Mouse (Mus musculus) kidney, embryonic 15.5 days (tissue): ENCODE results near the gene Miga2. TPM values are rescaled to one million over a fixed set of nuclear protein-coding genes. Genes with fewer than 3 reads are reported as not detected.

Experiments
- ATAC-seq: fragments of 200-750 bp; cut with Nextera tagmentation; replicated peaks from 2 replicates; pipeline ENCODE4 v1.8.0; 2017; ENCODE audit warnings: moderate TSS enrichment; ENCODE audit not compliant: low FRiP score
- H3K27ac ChIP-seq: fragments of 300-500 bp; sonication (generic); 2 replicates; pipeline ENCODE4 v1.5.1; 2015; ENCODE audit warnings: mild to moderate bottlenecking, inconsistent platforms
- H3K27me3 ChIP-seq: fragments of 300-500 bp; sonication (generic); 2 replicates; pipeline ENCODE4 v1.6.1; 2015; ENCODE audit warnings: inconsistent platforms
- H3K36me3 ChIP-seq: fragments of 300-500 bp; sonication (generic); 2 replicates; pipeline ENCODE4 v1.6.1; 2015; ENCODE audit warnings: inconsistent platforms
- H3K4me1 ChIP-seq: fragments of 300-500 bp; sonication (generic); 2 replicates; pipeline ENCODE4 v1.6.1; 2015; ENCODE audit warnings: inconsistent platforms
- H3K4me2 ChIP-seq: fragments of 300-500 bp; sonication (generic); 2 replicates; pipeline ENCODE4 v1.6.1; 2015; ENCODE audit warnings: moderate library complexity, mild to moderate bottlenecking, inconsistent platforms
- H3K4me3 ChIP-seq: fragments of 300-500 bp; sonication (generic); replicated peaks from 2 replicates; pipeline ENCODE4 v1.5.1; 2015; ENCODE audit warnings: mild to moderate bottlenecking, inconsistent platforms
- H3K9ac ChIP-seq: fragments of 300-500 bp; sonication (generic); 2 replicates; pipeline ENCODE4 v1.6.1; 2015; ENCODE audit warnings: mild to moderate bottlenecking, inconsistent platforms
- H3K9me3 ChIP-seq: fragments of 300-500 bp; sonication (generic); replicated peaks from 2 replicates; pipeline ENCODE4 v1.6.1; 2016; ENCODE audit warnings: inconsistent platforms
- WGBS: fragments of 180-500 bp; shearing (Covaris S2); methylation state at CpG from one replicate; pipeline ENCODE4 v1.1.7; 2015; ENCODE audit warnings: mixed read lengths; 5-methylcytosine and 5-hydroxymethylcytosine counted together
- polyA plus RNA-seq: library from polyadenylated mRNA; unstranded; fragments of >200 nt; fragmentation: Nextera tagmentation; extraction: Ambion mirVana; gene quantifications from 2 replicates; pipeline ENCODE4 v1.2.1, GENCODE M21; 2015

Gene Miga2
- polyA plus RNA-seq, 1 experiment from 2014 or later: 28.8 TPM

DNA sequence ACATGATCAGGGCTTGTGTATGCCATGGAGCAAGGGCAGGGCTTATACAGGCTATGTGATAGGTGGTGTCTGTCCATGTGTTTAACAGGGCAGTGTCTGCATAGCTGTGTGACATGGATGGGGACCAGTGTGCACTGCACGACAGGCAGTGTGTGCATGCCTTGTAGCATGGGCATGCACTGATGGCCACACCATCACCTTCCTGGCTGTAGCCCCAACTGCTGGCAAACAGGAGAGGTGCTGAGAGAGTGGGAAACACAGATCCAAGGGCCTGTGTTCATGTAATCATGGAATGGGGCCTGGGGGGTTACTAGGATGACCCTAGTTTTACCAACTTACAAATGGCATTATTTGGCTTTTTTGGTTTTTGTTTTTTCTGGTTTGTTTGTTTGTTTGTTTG lies 39.8 kb downstream of the Miga2 start:
- ATAC-seq: no peak
- no peaks in the 10 kb centered on the region for H3K27me3 ChIP-seq
- H3K4me2 ChIP-seq: no peak overlapping the region

DNA sequence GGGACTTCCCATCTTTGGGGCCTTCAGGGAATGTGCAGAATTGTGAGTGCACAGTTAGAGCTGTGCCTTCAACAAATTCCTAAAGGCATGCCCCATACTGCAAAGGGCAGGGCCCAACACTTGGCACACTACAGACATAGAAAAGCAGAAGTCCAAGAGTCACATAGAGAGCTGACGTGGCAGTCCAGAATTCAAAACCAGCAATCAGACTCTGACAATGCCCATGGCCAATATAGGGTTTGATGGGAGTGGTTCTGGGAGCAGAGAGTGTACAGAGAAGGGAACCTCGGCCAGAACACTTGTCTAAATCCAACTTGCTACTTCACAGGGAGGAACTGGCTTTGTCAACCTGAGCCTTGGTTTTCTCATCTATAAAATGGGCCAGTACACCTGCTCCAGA lies 43.2 kb downstream of the Miga2 start:
- Histone ChIP-seq H3K9me3 (no peaks in the 10 kb centered on the region), H3K9ac (no peak overlapping the region), H3K27me3 (no peaks in the 10 kb centered on the region), H3K36me3 (peaks cover 78% of the 10 kb centered on the region), H3K4me1 (no peaks in the 10 kb centered on the region), H3K4me2 (no peak overlapping the region), H3K27ac (no peak overlapping the region), H3K4me3 (no peak overlapping the region)
- ATAC-seq: no peak
- 90% methylated on average over 2 of the region's 2 CpGs for WGBS

More for the DNA sequence above, 39.8 kb downstream of the Miga2 start:
- H3K9me3 ChIP-seq: no peaks in the 10 kb centered on the region
- no peak overlapping the region for H3K4me3 ChIP-seq
- no peak overlapping the region for H3K27ac ChIP-seq
- no peaks in the 10 kb centered on the region for H3K4me1 ChIP-seq
- peaks cover 92% of the 10 kb centered on the region for H3K36me3 ChIP-seq
- H3K9ac ChIP-seq: no peak overlapping the region
- WGBS: 67% methylated on average over 1 of the region's 1 CpGs

DNA sequence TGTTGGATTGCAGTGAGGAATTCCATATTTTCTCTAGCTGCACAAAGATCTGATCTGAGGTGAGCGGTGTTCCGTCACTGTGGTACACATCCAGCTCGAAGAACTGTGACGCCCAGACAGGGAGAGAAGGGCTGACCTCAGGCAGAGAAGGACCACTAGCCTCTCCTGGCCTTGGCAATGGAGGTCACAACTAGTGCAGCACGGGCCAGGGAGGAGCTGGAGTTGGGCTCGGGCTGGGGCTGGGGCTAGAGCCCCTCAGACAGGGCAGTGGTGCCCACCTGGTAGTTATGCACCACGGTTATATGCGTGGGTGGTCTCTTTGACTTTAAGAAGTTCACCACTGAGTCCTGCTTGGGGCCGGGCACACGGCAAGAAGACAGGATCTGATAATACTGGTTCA lies 43.7 kb downstream of the Miga2 start:
- Histone ChIP-seq H3K36me3 (peaks cover 80% of the 10 kb centered on the region), H3K4me1 (no peaks in the 10 kb centered on the region), H3K4me2 (no peak overlapping the region), H3K9ac (no peak overlapping the region), H3K27ac (no peak overlapping the region), H3K9me3 (no peaks in the 10 kb centered on the region), H3K4me3 (no peak overlapping the region), H3K27me3 (no peaks in the 10 kb centered on the region)
- ATAC-seq: no peak
- 91% methylated on average over 10 of the region's 10 CpGs for WGBS

DNA sequence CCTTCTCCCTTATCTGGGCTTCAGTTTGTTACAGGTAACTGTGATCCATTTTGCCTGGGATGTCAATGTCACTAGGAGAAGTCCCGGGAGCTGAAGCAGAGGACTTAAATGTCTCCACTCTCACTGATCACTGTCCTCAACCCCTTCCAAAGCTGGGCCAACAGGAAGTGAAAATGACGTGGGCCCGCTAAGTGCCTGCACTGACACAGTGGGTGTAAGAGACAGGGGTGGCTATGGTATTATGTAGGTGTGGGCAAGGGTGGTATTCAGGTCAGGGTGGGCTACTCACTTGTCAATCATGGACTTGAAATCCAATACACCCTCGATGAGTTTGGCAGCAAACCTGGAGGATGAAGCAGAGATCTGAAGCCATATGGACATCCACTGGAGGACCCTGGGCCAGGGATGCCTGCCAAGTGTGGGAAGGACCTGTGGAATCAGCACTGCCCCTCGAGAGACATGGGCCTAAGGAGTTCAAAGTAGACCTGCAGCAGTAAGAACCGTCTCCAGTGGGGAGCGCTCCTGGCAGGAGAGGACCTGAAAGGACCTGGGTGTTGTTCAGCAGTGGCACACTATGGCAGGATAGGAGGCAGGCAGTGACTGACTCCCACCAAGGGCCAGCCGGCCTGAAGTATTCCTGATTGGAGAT lies 44.5 kb downstream of the Miga2 start:
- peaks cover 76% of the 10 kb centered on the region for H3K36me3 ChIP-seq
- no peak for ATAC-seq
- whole genome bisulfite sequencing: 82% methylated on average over 8 of the region's 8 CpGs
- no peak overlapping the region for H3K9ac ChIP-seq
- H3K4me2 ChIP-seq: no peak overlapping the region
- no peaks in the 10 kb centered on the region for H3K27me3 ChIP-seq
- H3K4me1 ChIP-seq: peaks cover under 1% of the 10 kb centered on the region; the same call in 1 of the 2 replicates
- H3K27ac ChIP-seq: no peak overlapping the region
- H3K9me3 ChIP-seq: no peaks in the 10 kb centered on the region
- H3K4me3 ChIP-seq: no peak overlapping the region

DNA sequence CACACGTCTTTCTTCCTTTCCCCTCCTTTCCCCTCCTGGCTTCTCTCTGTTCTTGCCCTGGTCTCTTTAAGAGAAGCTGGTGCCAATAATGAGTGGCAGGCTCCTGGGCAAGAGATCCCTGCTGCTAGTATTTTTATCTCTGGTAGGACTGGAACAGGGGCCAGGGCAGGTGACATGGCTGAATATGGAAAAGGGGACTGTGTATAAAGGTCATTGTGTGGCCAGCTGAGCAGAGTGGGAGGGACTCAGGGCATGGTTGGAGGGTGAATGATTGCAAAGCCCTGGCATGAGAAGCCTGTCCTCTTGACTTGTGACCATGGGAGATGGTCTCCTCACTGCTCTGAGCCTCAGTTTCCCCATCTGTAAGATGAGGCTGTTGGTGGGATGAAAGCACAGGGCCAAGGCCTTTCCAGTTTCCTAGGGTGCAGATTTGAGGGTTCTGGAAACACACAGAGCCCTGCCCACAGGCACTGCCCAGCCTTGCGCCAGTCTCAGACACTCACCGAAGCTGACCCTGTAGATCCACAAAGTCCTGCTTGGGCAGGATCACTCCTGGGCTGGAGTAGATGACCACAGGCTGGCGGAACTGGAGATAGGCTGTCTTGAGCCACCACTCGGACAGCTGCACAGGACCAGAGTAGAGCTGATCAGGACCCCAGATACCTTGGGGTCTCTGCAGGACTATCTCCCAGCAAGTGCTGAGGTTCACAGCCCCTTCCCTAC lies 45.6 kb downstream of the Miga2 start:
- WGBS: 84% methylated on average over 5 of the region's 5 CpGs
- H3K36me3 ChIP-seq: peaks cover 68% of the 10 kb centered on the region
- no peak overlapping the region for H3K4me2 ChIP-seq
- H3K4me3 ChIP-seq: no peak overlapping the region
- H3K9me3 ChIP-seq: no peaks in the 10 kb centered on the region
- H3K27me3 ChIP-seq: no peaks in the 10 kb centered on the region
- H3K4me1 ChIP-seq: peaks cover 11% of the 10 kb centered on the region
- ATAC-seq: no peak
- H3K9ac ChIP-seq: no peak overlapping the region
- no peak overlapping the region for H3K27ac ChIP-seq

DNA sequence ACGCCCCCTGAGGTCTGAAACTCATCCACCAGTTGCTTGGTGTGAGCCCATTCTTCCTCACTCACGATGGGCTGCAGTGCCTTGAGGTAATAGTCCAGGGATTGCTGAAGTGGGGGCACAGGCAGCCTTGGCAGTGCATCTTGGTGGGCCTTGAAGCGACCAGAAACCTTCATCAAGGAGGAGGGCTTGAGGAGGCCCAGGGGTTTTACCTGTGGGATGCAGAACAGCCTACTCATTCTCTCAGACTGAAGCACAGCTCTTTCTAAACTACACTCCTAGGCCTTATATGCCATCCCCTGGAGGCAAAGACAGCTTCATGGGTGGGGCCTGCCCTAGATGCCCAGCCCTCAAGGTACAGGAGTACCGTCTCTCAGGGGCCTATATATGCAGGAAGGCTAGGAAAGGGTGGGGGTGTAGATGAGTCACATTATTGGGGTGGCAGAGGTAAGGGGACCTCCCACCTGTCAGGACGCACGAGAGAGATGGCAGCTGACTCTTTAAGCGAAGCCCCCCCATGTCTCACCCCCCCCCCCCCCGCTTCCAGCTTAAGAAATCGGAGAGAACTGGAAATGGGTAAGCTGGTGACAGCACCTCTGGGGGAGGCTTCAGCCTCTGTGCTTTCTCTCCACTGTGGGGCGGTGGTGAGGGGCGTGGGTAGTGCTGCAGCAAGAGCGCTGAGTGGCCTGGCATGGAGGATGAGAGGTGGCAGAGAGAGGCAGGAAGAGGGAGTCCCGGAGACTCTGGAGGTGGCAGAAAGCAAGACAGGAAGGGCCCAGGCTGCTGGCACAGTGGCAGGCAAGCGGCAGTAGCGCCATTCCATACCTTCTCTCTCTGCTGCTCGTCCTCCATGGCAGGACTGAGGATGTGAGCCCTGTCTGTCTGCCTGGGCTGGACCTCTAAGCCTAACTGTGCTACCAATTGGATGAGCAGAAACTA lies 49.3 kb downstream of the Miga2 start:
- Histone ChIP-seq H3K27me3 (no peaks in the 10 kb centered on the region), H3K9me3 (no peaks in the 10 kb centered on the region), H3K9ac (no peak overlapping the region), H3K4me3 (no peak overlapping the region), H3K27ac (no peak overlapping the region), H3K36me3 (peaks cover 32% of the 10 kb centered on the region), H3K4me2 (no peak overlapping the region), H3K4me1 (peaks cover 30% of the 10 kb centered on the region)
- no peak for ATAC-seq
- WGBS: 78% methylated on average over 16 of the region's 16 CpGs

DNA sequence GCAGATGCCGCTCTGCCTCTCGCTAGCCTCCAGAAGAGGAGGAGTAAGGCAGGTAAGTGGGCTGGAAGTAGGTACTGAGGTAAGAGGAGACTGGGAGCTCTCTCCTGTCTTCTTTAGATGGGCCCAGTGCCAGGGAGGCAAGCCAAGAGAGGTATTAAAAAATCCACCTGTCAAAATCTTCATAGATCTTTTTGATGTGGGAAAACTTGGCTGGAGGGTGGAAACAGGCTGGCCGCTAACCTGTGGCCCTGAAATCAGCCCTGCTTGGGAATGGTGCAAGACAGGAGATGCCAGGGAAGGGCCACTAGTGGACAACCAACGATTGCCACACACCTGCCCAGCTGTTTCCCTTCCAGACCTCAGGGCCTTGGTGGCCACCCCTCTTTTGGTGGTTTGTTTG lies 50.1 kb downstream of the Miga2 start:
- peaks cover 25% of the 10 kb centered on the region for H3K36me3 ChIP-seq
- peak overlapping the region; percentile 90; the same call in 1 of the 2 replicates for H3K4me2 ChIP-seq
- peaks cover 38% of the 10 kb centered on the region for H3K4me1 ChIP-seq
- H3K27ac ChIP-seq: no peak overlapping the region
- no peaks in the 10 kb centered on the region for H3K27me3 ChIP-seq
- WGBS: 88% methylated on average over 4 of the region's 4 CpGs
- ATAC-seq: no peak
- H3K9ac ChIP-seq: peak overlapping the region; percentile 90; the same call in 1 of the 2 replicates
- H3K4me3 ChIP-seq: no peak overlapping the region; the same call in 1 of the 2 replicates
- no peaks in the 10 kb centered on the region for H3K9me3 ChIP-seq

DNA sequence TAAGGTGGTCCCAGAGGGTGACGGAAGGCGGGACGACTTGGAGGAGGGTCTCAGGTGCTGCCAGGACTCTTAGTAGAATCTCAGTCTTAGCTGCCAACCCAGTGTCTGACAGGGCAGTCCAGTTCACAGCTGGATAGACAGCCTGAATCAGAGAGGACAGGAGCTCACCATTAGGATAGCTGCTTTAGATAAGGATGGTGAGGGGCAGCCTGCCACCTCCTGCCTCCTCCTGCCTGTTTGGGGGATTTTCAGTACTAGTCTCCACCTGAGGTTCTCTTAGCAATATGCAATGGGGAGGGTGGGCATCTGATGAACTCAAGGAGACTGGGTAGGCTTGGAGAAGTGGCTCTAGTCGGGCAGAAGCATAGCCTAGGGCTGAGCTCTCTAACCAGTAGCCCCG lies 50.6 kb downstream of the Miga2 start:
- 54% methylated on average over 5 of the region's 5 CpGs for WGBS

DNA sequence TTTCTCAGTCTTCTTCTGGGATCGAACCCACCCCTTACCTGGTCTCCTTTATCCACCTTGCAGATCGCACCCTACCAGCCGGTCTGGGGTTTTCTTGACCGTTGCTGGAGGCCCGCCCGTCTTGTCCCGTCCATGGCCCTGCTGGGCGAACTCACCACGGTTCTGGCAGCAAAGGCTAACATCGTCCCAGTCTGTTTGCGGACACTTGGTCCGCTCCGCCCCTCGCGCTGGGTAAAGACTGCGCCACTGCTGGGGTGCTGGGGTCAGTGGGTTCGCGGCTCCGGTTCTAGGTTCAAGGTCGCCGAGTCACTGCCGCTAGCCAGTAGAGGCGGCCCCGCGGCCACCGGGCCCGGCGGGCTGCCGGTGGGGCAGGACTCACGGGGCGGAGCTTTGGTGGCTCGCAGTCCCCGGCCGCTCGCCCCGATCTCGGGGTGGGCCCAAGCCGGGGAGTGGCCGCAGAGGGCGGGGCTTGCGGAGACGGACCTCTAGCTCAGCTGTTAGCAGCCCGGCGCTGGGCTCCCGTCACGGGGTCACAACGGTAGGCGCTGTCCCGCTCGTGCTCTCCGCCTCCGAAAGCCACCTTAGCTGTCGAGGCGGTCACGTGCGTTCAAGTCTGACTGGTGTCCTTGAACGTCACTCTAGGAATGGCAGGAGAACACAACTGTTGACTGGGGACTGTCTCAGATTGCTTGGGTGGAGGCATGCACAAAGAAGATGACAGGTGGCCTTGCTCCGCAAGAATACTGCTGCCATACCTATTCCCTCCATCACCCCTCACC lies 51.3 kb downstream of the Miga2 start, which contains the start of gene Crat:
TSS of gene Crat (minus strand) at position 657 of the 779 bp plus-strand sequence.
- Histone ChIP-seq H3K4me1 (peaks cover 48% of the 10 kb centered on the region), H3K9ac (peak within 1 kb of the TSS; percentile 90), H3K27ac (peak within 1 kb of the TSS; percentile 99), H3K27me3 (no peaks in the 10 kb centered on the region), H3K4me3 (peak within 1 kb of the TSS; percentile 71), H3K36me3 (peaks cover 21% of the 10 kb centered on the region), H3K9me3 (no peaks in the 10 kb centered on the region), H3K4me2 (peak within 1 kb of the TSS; percentile 90)
- WGBS: under 1% methylated on average over 58 of the region's 58 CpGs
- peak; percentile 94 for ATAC-seq

More for the DNA sequence above, 50.6 kb downstream of the Miga2 start:
- H3K4me2 ChIP-seq: peak overlapping the region; percentile 90
- peaks cover 43% of the 10 kb centered on the region for H3K4me1 ChIP-seq
- H3K9ac ChIP-seq: peak overlapping the region; percentile 90
- H3K27ac ChIP-seq: peak overlapping the region; percentile 99; the same call in 1 of the 2 replicates
- H3K4me3 ChIP-seq: peak overlapping the region; percentile 71
- no peaks in the 10 kb centered on the region for H3K27me3 ChIP-seq
- H3K9me3 ChIP-seq: no peaks in the 10 kb centered on the region
- H3K36me3 ChIP-seq: peaks cover 24% of the 10 kb centered on the region
- no peak for ATAC-seq

DNA sequence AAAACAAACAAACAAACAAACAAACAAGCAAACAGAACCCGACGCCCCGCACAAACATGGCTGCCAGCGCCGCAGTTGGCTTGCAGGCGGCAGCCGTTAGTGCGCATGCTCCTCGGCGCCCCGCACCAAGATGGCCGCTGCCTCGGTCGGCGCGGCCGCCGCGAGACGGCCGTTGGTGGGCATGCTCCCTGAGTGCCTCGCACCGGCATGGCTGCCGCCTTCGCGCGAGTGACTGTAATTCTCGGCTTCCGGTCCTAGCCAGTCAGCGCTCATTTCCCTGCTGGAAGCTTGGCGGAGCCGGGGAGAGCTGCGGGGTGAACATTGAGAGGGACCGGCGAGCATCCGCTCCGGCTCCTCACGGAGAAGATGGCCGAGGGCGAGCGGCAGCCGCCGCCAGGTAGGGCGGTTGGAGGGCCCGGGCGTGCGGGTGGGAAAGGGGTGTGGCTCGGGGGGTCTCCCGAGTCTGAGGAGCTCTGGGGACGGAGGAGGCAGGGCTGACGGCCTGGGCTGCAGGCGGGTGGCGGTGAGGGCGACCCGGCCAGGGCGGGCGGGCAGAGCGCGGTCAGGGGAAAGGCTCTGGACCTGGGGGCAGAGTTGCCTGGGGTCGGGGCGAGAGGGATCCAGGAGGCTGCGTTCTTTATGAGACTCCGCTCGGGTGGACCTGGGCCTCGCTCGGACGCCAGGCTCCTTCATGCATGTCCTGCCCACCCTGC lies 52.1 kb downstream of the Miga2 start, which contains the start of gene Ptpa:
TSS of gene Ptpa (plus strand) at position 104 of the 713 bp plus-strand sequence.
- peak within 1 kb of the TSS; percentile 99 for H3K27ac ChIP-seq
- peak within 1 kb of the TSS; percentile 90 for H3K9ac ChIP-seq
- peaks cover 50% of the 10 kb centered on the region for H3K4me1 ChIP-seq
- peak within 1 kb of the TSS; percentile 71 for H3K4me3 ChIP-seq
- H3K4me2 ChIP-seq: peak within 1 kb of the TSS; percentile 90
- under 1% methylated on average over 67 of the region's 67 CpGs for WGBS
- peak; percentile 90 for ATAC-seq
- peaks cover 14% of the 10 kb centered on the region for H3K36me3 ChIP-seq
- no peaks in the 10 kb centered on the region for H3K9me3 ChIP-seq
- H3K27me3 ChIP-seq: no peaks in the 10 kb centered on the region

DNA sequence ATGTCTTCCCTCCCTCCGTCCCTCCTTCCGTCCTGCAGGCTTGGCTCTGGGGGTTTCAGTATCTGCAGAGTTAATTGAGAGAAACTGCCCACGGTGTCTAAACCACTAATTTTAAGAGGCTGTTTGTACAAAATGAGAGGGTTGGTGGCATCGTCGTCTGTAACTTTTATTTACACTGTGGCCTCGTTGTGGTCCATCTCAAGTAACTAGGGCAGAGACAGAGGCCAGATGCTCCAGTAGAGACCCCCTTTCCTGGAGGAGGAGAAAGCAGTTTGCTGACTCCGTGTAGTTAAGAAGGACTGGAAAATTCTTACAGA lies 52.6 kb downstream of the Miga2 start:
- Histone ChIP-seq H3K9me3 (no peaks in the 10 kb centered on the region), H3K36me3 (peaks cover 13% of the 10 kb centered on the region; the same call in 1 of the 2 replicates), H3K4me1 (peaks cover 55% of the 10 kb centered on the region), H3K4me2 (peak overlapping the region; percentile 90), H3K4me3 (peak overlapping the region; percentile 71), H3K9ac (peak overlapping the region; percentile 90), H3K27ac (peak overlapping the region; percentile 99), H3K27me3 (no peaks in the 10 kb centered on the region)
- WGBS: under 1% methylated on average over 7 of the region's 7 CpGs
- ATAC-seq: no peak
